Mouse (Mus musculus): Measurements from ENCODE around the gene Pkp4.

Pkp4 gene

DNA sequence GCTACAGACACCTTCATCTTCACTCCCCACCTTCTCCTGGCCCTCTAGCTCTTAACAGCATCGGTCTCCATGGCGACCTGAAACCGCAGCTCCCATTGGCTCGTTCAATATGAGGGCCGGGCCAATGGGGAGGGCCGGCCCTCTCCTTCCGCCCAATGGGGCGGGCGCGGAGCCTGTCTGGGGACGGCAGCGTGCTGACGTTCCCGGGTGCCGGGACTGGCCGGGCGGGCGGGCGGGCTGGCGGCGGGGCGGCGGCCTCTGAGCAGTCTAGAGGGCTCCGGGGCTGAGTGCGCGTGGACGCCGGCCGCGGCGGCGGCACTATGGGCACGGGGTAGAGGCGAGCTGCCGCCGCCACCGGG lies at the start of gene Pkp4, which contains the start of gene Ccdc148:
Pkp4 (plus strand) TSS at position 246 of the 359 bp plus-strand sequence.
Ccdc148 (minus strand) TSS at position 79 of the 359 bp plus-strand sequence.
- DNase-seq (ENCODE audit: extremely low spot score, low spot score) = peak; percentile 90

DNA sequence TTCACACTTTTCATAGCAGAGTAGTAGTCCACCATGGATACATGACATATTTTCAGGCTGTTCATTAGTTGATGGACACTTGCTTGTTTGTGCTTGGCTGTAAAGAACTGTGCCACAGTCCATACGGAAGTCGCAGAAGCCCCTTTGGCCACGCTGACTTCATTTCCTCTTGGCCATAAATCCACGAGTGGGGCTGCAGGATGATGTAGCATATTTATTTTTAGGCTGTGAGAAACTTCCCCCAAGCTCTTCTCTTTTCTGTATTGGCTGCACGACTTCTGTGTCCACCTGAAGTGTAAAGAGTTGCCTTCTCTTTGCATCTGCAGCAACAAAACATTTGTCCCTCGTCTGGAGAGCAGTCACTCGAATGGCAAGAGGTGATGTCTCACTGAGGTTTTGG lies 31.6 kb upstream of the Pkp4 start:
- DNase-seq (ENCODE audit: extremely low spot score, low spot score) = no peak

DNA sequence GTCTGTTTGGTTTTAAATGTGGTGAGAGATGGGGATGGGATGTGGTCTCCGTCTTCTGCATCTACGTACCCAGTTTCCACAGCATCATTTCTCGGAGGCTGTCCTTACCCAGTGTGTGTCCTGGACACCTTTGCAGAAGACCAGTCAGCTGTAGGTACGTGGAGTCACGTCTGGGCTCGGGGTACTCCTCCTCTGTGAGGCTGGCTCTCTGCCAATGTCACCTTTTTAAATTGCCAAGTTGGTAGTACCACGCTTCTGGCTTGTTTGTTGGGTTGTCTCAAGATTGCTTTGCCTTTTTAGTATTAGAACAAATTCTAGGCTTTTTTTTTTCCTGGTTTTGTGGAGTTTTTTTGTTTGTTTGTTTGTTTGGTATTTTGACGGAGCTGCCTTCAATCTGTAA lies 30.8 kb upstream of the Pkp4 start:
- DNase-seq (ENCODE audit: extremely low spot score, low spot score) = no peak

DNA sequence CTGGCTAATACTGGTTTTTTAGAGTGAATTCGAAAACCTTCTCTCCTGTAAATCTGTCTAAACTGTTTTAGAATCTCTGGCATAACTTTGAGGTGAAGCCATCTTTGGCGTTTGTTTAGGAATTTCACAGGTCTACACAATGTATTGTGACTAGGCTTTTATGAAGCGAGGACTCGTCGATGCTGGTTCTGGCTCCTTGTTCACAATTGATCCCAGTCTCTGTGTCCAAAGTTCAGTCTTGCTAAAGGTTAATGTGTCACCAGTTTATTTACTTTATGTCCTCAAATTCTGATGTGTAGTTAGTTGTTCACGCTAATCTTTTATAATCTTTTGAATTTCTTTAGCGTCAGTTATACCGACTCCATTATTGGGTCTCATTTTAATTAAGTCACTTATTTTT lies 29.6 kb upstream of the Pkp4 start:
- DNase-seq (ENCODE audit: extremely low spot score, low spot score) = no peak

DNA sequence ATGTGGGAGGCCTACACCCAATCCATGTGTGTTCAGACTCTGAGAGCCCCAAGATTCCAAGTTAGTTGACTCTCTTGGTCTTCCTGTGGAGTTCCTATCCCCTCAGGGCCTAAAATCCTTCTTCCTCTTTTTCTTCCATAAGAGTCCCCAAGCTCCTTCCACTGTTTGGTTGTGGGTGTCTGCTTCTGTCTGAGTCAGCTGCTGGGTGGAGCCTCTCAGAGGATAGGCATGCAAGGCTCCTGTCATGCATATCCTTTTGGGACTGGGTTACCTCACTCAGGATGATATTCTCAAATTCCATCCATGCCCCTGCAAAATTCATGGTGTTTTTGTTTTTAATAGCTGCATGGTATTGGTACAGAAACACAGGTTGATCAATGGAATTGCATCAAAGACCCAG lies 5.2 kb upstream of the Pkp4 start:
- no peak for DNase-seq (ENCODE audit: extremely low spot score, low spot score)

DNA sequence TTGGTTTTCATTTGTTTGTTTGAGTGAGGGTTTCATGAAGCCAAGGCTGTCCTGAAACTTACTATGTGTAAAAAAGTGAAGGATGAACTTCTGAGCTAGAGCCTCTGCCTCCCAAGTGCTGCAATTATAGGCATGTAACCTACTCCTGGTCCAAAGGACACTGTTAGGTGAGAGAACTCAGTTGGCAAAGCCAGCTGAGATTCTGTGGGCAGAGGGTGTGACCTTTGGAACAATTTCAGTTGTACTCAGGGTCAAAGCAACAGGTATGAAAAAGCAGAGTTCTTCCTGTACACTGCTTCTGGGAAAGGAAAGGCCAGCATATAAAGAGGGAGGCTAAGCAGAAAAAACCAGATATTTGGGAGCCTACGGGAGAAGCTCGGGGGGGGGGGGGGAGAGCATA lies 2.5 kb upstream of the Pkp4 start:
- DNase-seq (ENCODE audit: extremely low spot score, low spot score) = no peak

DNA sequence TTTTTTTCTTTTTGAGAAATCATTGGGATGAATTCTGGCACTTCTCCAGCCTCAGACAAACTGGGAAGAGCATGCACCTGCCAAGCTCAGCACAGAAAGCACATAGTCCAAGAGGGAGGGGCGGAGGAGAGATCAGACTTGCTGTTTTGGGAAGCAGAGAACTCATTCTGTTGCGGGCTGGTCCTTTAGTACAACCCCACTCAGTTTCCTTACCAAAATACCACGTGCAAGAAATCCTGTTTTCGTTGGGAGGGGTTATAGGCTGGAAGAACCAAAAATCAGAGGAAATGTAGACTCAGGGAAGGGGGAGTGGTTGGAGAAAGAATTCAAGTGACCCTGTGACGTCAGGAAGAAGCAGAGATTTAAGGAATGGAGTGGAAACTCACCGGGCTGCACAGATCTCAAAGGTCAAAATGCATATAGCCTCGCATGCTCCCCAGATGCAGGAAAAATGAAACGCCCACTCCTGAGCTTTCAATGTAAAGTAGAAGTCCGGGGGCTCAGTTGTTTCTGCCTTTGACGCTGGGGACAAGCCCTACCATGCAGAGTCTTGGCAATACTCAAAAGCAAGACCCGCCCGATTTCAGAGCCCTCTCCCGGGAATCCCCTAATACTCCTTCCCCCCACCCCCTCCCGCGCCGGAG lies 567 bp upstream of the Pkp4 start:
- no peak for DNase-seq (ENCODE audit: extremely low spot score, low spot score)

DNA sequence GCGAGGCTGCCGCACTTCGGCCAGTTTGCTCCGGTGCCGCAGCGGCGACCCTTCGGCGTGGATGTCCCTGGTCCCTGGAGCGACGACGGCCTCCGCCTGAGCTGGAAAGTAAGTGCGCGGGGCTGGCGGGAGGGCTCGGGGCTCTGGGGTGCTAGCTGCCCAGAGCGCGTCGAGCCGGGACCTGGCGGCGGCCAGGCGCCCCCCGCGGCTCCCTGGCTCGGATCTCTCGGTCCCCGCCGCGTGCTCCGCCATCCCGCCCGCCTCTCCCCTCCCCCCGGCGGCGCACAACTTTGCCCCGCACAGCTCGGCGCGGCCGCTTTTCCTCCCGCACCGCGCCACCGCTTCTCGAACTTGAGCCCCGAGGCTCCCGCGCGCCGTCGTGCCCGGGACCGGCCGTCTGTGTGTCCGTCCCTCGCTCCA lies 381 bp downstream of the Pkp4 start:
- no peak for DNase-seq (ENCODE audit: extremely low spot score, low spot score)

DNA sequence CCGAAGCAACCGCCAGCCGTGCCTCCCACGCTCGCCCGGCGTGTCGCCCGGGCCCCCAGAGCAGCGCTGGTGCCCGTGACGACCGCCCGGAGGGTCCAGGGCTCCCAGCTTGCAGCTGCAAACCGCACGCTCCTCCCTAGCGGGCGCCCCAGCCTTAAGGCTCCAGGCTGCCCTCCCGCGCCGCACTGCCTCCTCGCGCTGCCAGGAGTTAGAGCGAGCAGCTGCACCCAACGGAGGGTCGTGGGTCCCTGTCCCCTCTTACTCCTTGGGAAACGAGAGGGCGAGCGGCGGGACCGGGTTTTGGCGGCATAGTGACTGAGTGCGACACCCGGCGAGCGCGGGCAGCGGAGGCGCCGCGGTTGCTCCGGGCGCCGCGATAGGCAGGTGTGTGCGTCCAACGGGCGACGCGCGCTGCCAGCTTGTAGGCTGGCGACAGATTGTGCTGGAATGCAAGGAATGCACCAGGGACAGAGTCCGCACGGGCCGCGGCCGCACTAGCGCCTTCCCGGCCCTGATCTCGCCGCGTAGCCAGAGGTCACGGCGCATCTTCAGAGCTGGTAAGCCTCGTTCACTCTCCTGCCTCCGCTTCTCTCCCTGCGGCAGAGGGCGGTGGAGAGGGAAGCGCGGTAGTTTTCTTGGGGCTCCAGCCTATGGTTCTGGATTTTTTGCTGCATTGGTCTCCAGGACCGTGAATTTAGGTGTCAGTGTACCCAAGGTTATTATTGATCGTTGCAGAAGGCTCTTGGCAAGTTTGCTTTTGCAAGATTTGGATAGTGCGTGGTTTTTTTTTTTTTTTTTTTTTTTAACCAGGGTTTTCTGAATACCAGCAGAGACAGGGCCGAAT lies 1.0 kb downstream of the Pkp4 start:
- DNase-seq (ENCODE audit: extremely low spot score, low spot score) = peak; percentile 82

DNA sequence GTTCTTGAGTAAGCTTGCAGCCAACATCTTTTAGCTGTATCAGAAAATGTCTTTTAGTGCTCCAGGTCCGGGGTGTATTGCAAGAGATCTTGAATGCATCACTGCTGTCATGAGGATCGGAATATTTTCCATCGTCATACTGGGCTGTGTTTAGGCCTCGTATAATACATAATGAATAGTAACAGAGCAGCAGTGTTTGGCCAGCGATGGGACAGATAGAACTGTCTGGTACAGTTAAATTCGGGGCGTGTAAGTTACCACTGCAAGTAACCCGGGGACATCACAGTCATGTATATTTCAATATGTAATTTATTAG lies 1.6 kb downstream of the Pkp4 start:
- no peak for DNase-seq (ENCODE audit: extremely low spot score, low spot score)

DNA sequence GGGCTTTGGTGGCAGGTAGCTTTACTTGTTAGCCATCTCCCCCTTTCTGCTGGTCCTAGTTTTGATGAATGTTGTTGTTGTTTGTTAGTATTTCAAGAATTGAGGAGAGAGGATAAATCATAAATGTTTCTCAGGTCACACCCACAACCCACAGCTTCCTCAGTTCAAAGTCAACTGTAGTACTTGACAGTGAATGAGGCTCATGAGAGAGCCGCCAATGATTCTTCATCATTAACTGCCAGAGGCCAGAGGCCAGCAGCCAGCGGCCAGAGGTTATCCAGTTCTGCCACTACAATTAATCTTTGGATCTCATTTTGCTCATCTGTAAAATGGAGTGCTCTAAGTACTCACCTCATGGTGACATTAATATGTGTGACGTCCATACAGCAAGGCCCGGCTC lies 6.3 kb downstream of the Pkp4 start:
- DNase-seq (ENCODE audit: extremely low spot score, low spot score) = no peak

DNA sequence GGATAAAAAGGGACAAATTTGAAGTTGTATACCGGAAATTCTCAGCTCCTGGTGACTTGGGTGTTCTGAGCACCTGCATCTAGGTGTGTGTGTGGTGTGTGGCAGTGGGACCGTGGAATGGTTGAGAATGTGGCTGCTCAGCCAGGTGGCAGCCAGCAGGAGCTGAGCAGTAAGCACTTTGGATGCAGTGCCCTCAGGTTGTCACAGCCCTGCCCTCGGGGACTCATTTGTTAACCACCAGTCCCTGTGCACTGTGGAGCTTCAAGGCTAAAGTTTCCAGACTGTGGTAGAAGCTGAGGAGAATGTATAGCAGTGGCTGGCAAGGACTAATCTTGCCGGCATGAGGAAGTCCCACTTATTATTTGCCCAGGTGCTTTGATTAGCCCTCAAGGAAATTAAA lies 7.2 kb downstream of the Pkp4 start:
- DNase-seq (ENCODE audit: extremely low spot score, low spot score) = no peak

DNA sequence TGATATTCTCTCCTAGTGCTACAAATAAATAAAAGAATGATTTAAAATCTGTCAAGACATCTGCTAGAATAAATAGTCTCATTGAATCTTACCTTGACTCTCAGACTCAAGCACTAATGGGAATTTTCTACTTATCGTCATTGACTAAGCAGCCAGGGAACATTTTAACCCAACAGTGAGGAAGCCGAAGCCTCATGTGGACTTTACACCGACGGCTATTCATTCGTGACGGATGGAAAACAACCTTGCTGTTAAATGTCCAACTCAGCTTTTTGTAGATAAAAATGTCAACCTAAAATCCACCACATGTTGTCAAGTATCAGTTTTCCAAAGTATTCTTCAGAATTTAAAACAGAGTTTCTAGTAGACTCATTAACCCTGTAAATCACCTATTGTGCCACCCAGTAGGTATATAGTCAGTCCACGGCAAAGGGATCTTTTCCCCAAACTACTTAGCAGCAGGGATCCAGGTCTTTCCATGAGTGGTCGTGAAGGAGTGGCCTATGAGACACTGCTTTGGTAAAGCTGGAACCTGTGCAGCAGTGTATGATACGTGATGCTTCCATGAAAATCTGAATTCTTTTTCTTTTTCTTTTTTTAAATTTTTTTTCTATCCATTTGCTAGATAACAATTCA lies 9.0 kb downstream of the Pkp4 start:
- DNase-seq (ENCODE audit: extremely low spot score, low spot score) = no peak

DNA sequence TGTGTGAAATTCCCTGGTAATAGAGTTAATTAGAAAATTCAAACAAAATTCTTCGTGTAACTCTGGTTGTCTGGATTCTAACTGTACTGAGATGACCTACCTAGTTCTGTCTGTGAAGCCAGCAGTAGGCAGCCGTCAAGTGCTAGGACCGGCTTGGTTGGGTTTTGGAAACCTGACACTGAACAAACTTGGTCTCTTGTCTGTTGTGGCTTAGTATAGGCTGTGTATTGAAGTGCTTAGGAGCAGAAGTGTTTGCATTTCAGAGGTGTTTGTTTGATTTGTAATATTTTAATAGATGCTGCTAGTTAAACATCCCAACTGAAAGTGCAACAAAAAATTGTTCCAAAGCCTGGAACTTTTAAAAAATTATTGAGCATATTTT lies 9.5 kb downstream of the Pkp4 start:
- no peak for DNase-seq (ENCODE audit: extremely low spot score, low spot score)

DNA sequence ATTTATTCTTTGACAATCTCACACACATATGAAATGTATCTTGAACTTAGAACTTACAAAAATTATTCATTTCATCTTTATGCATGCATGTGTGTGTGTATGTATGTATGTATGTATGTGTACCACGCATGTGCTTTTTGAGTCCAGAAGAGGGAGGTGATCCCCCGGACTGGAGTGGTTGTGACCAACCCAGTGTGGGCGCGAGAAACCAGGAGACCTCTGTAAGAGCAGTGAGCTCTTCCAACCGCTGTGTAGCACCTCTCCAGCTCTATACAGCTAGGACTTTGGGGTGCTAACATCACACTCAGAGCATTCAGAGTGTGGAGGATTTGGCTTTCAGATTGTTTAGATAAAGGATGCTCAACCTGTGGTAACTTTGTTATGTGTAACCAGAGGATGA lies 9.9 kb downstream of the Pkp4 start:
- DNase-seq (ENCODE audit: extremely low spot score, low spot score) = no peak

DNA sequence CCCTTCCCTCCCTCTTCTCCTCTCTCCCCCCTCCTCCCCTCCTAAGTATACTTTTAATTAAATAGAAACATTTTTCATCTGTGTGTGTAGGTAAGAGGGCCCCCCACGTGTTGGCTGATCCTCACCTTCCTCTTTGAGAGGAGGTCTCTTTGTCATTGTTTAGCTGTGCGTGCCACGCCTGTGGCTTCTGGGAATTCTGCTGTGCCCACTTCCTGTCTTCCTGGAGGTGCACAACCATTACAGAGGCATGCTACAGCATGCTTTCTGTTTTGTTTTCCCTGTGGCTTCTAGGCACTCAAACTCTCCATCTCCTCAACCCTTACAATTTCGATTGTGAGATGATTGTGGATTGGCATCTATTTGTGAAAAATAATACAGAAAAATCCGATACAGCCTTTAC lies 10.9 kb downstream of the Pkp4 start:
- DNase-seq (ENCODE audit: extremely low spot score, low spot score) = no peak

DNA sequence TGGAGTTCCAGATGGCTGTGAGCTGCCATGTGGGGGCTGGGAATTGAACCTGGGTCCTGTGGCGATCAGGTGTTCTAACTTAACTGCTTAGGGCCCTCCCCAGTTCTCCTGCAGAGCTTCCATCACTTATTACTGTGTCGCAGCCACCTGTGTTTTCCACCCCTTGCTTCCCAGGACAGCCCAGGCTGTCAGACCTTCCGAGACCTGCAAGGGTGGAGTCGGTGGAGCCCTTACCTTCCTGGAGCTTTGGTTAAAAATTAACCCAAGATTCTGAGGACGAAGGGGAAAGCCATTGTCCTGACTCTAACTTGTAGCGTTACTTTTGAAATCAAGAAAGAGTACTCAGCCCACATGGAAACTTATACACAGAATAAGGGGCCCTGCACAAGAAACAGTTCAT lies 15.3 kb downstream of the Pkp4 start:
- no peak for DNase-seq (ENCODE audit: extremely low spot score, low spot score)

DNA sequence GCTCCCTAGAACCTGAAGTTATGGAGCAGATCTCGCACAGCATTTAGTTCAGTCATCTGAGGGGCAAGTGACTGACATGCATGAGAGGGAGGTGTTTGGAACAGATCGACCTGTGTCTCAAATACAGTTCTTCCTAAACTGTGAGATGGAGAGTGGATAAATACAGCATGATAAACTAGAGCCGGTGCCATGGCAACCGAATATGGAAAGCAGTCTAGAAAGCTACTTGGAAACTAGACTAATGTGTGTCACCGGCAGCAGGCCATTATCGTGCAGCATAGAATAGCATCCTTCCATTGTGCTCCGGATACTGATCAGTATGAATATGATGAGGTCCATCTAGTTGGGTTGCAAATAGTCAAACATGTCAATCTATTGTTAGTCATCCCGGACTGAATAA lies 17.5 kb downstream of the Pkp4 start:
- no peak for DNase-seq (ENCODE audit: extremely low spot score, low spot score)

DNA sequence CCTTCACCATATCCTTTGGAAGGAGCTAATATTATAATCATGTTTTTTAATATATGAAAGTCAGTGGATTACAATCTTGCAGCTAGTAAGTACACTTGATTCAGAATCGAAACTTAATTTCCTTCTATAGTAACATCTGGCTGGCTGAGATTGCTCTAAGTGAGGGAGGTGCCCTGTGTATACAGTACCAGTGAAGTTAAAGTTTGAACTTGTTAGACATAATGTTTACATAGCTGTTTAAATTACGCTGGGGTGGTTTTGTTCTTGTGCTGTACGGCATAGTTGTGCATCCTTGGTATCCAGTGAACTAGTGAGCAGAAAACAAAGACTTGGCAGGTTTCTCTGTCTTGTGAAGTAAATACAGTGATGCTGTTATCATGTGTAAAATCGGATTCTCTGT lies 18.3 kb downstream of the Pkp4 start:
- DNase-seq (ENCODE audit: extremely low spot score, low spot score) = no peak

DNA sequence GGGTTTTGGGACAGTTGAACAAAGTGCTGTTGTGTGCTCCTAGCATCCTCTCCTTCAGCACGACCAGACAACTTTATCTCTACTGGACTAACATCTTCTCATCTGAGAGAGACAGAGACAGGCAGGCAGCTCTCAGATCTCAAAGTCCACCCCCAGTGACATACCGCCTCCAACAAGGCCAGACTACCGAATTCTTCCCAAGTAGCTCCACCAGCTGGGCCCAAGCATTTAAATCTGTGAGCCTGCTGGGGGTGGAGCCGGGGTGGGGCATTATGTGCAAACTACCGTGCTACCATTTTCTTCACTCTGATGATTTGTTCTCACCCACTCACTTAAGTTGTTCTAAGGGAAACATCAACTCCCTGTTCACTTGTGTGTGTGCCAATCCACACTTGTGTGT lies 18.8 kb downstream of the Pkp4 start:
- DNase-seq (ENCODE audit: extremely low spot score, low spot score) = no peak

DNA sequence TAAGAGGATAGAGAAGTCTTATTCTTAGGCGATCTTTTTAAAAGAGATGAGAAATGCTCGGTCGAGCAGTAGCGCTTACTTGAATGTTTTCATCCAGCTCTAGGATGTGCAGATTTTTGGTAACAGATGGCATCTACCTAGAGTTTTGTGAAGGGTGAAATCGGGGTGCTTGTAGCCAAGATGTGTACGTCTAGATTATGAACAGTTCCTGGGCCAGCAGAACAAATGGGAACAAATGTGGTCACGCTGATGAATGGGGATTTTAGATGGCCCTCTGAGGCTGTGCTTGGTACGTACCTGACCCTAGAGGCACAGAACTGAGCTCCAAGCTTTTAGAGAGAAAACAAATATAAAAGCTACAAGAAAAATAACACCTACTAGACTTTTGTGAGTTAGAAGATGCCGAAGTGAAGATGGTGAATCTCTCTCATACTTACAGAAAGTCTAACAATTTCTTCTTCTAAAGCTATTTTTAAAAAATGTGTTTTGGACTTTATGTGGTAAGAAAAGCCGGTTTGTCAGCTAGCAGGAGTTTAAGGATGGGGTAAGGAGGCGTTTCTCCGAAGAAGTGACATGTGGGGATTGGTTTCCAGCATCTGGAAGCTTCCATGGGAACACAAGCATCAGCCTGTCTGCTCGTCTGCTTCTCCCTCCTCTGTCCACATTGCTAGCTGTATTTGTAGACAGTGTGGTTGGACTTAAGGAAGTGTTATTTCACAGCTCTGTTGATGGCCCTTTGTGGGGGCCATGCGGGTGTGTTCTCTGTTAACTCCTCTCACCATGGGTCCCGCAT lies 20.9 kb downstream of the Pkp4 start:
- no peak for DNase-seq (ENCODE audit: extremely low spot score, low spot score)

DNA sequence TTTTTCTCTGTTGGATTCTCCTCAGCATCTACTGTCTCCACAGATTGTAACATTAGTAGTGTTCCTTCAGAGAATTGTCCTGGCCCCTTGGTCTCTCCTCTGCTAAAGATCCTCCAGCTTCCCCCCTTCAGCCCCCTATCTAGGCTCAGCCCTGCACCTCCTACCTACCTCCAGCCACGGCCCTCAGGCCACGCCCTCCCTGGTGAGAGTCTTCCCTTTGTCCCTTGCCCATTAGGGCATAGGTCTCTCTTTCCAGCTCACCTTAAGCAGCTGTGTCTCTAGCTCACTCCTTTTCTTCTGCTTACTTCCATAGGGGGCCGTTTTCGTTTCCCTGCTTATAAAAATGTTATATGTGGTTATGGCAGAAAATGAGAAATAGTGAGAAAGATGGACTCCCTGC lies 22.9 kb downstream of the Pkp4 start:
- DNase-seq (ENCODE audit: extremely low spot score, low spot score) = no peak
